Mouse (Mus musculus) c-Kit-positive CD71-positive TER-119-positive erythroid progenitor cells, embryonic 14.5 days (primary cell): ENCODE measurements at regions not wholly inside any gene's neighbourhood (a gene's known extent, or its start where the extent isn't known, plus 50 kb on each side); places are given as distances from the start of the nearest gene placed in this dataset.

ENCODE experiments used
- DNase-seq: peaks from one replicate; pipeline ENCODE4 v3.0.0-alpha.2; 2013; ENCODE audit warnings: low spot score

- DNase-seq, result peak; percentile 17
Observed at GRCm38 (mm10) chr17:59429189-59429588, 416.0 kb upstream of the Nudt12 start.

GRCm38 (mm10) chr17:59421489-59421888 lies 408.3 kb upstream of the Nudt12 start:
- no peak for DNase-seq

- DNase-seq, result no peak
Observed at GRCm38 (mm10) chr17:59409315-59409714, 396.1 kb upstream of the Nudt12 start.

GRCm38 (mm10) chr17:59404525-59404924 lies 391.4 kb upstream of the Nudt12 start:
- no peak for DNase-seq

- no peak for DNase-seq
Observed at GRCm38 (mm10) chr17:59397404-59397803, 384.2 kb upstream of the Nudt12 start.

GRCm38 (mm10) chr17:59383107-59383438 lies 369.9 kb upstream of the Nudt12 start:
- no peak for DNase-seq

- no peak for DNase-seq
Observed at GRCm38 (mm10) chr17:59382225-59383106, 369.3 kb upstream of the Nudt12 start.

- no peak for DNase-seq
Observed at GRCm38 (mm10) chr17:59373505-59374106, 360.4 kb upstream of the Nudt12 start.

GRCm38 (mm10) chr17:59369624-59370541 lies 356.7 kb upstream of the Nudt12 start:
- no peak for DNase-seq

- no peak for DNase-seq
Observed at GRCm38 (mm10) chr17:59365340-59365739, 352.2 kb upstream of the Nudt12 start.

- DNase-seq, result no peak
Observed at GRCm38 (mm10) chr17:59362110-59362509, 348.9 kb upstream of the Nudt12 start.

- no peak for DNase-seq
Observed at GRCm38 (mm10) chr17:59361119-59361518, 347.9 kb upstream of the Nudt12 start.

- DNase-seq, result no peak
Observed at GRCm38 (mm10) chr17:59359503-59359902, 346.3 kb upstream of the Nudt12 start.

GRCm38 (mm10) chr17:59345526-59345925 lies 332.4 kb upstream of the Nudt12 start:
- DNase-seq, result no peak

- no peak for DNase-seq
Observed at GRCm38 (mm10) chr17:59297939-59298338, 284.8 kb upstream of the Nudt12 start.

- DNase-seq, result no peak
Observed at GRCm38 (mm10) chr17:59281364-59281763, 268.2 kb upstream of the Nudt12 start.

GRCm38 (mm10) chr17:59279811-59280210 lies 266.6 kb upstream of the Nudt12 start:
- DNase-seq, result no peak

- DNase-seq, result no peak
Observed at GRCm38 (mm10) chr17:59269613-59270012, 256.4 kb upstream of the Nudt12 start.

- no peak for DNase-seq
Observed at GRCm38 (mm10) chr17:59249000-59249399, 235.8 kb upstream of the Nudt12 start.

- no peak for DNase-seq
Observed at GRCm38 (mm10) chr17:59232251-59232650, 219.1 kb upstream of the Nudt12 start.
